Mouse (Mus musculus) liver, embryonic 14.5 days (tissue): ENCODE measurements at regions not wholly inside any gene's neighbourhood (a gene's known extent, or its start where the extent isn't known, plus 50 kb on each side); places are given as distances from the start of the nearest gene placed in this dataset.

Experiments
- ATAC-seq: fragments of 200-750 bp; cut with Nextera tagmentation; 2 replicates; pipeline ENCODE4 v1.8.0; 2017; ENCODE audit warnings: moderate number of reproducible peaks, mild to moderate bottlenecking, moderate library complexity; ENCODE audit not compliant: insufficient read depth
- DNase-seq, 3 experiments: peaks; one replicate each; pipeline ENCODE4 v3.0.0-alpha.2; 2012 to 2013; ENCODE audit warnings: low read depth in 3 of 3, low spot score in 3 of 3
- H3K27ac ChIP-seq: fragments of 300-500 bp; sonication (generic); 2 replicates; pipeline ENCODE4 v1.5.1; 2014; ENCODE audit warnings: moderate library complexity, mild to moderate bottlenecking, control low read depth, inconsistent platforms
- H3K27me3 ChIP-seq: fragments of 300-500 bp; sonication (generic); 2 replicates; pipeline ENCODE4 v1.6.1; 2014; ENCODE audit warnings: mild to moderate bottlenecking, low read length, moderate library complexity; ENCODE audit not compliant: control insufficient read depth, insufficient read depth
- H3K36me3 ChIP-seq: fragments of 300-500 bp; sonication (generic); replicated peaks from 2 replicates; pipeline ENCODE4 v1.6.1; 2014; ENCODE audit warnings: low read depth; ENCODE audit not compliant: control insufficient read depth, insufficient read depth
- H3K4me1 ChIP-seq, 2 experiments: fragments of 200-500 bp in 1 of 2; fragments of 300-500 bp in 1 of 2; sonication (generic) in 1 of 2; replicated peaks; 2 replicates each; pipeline ENCODE4 v1.6.1; 2012 to 2014; ENCODE audit warnings: antibody characterized with exemption in 1 of 2, inconsistent platforms in 1 of 2, low read length in 1 of 2; ENCODE audit not compliant: control insufficient read depth in 2 of 2, insufficient read depth in 2 of 2
- H3K4me2 ChIP-seq: fragments of 300-500 bp; sonication (generic); 2 replicates; pipeline ENCODE4 v1.6.1; 2014; ENCODE audit warnings: low read depth, mild to moderate bottlenecking, control low read depth, moderate library complexity
- H3K4me3 ChIP-seq, 2 experiments: fragments of 200-500 bp in 1 of 2; fragments of 300-500 bp in 1 of 2; sonication (generic) in 1 of 2; 2 replicates each; pipeline ENCODE4 v1.5.1; 2012 to 2014; ENCODE audit warnings: low read depth in 2 of 2, low read length in 2 of 2, mild to moderate bottlenecking in 2 of 2, control low read depth in 1 of 2, inconsistent platforms in 1 of 2, moderate library complexity in 1 of 2; ENCODE audit not compliant: insufficient read depth in 1 of 2
- H3K9ac ChIP-seq: fragments of 300-500 bp; sonication (generic); replicated peaks from 2 replicates; pipeline ENCODE4 v1.6.1; 2014; ENCODE audit warnings: mild to moderate bottlenecking, control low read depth, moderate library complexity
- H3K9me3 ChIP-seq: fragments of 300-500 bp; sonication (generic); 2 replicates; pipeline ENCODE4 v1.6.1; 2016; ENCODE audit warnings: low read length, mixed read lengths; ENCODE audit not compliant: control insufficient read depth
- CTCF ChIP-seq: IDR thresholded peaks from 2 replicates; pipeline ENCODE4 v1.5.1; 2016; ENCODE audit warnings: antibody characterized with exemption, low read depth, control low read depth
- EP300 ChIP-seq: IDR thresholded peaks from 2 replicates; pipeline ENCODE4 v1.6.1; 2016; ENCODE audit warnings: antibody characterized with exemption, low read depth
- WGBS: fragments of 180-500 bp; shearing (Covaris S2); extraction: QIAGEN DNeasy Blood & Tissue Kit; methylation state at CpG from one replicate; pipeline ENCODE4 v1.1.7; 2014; ENCODE audit not compliant: insufficient replicate concordance; 5-methylcytosine and 5-hydroxymethylcytosine counted together

- whole genome bisulfite sequencing: 54% methylated on average over 5 of the region's 5 CpGs
- no peaks in the 10 kb centered on the region for H3K27me3 ChIP-seq
- ATAC-seq (no peak), DNase-seq (no peak)
- no peaks in the 10 kb centered on the region for H3K4me1 ChIP-seq
- no peaks in the 10 kb centered on the region for H3K9me3 ChIP-seq
- H3K4me2 ChIP-seq: no peak overlapping the region
- TF ChIP-seq EP300: no peak
- no peak for TF ChIP-seq CTCF
- no peak overlapping the region for H3K27ac ChIP-seq
- H3K36me3 ChIP-seq: no peaks in the 10 kb centered on the region
- no peak overlapping the region for H3K9ac ChIP-seq
- H3K4me3 ChIP-seq: no peak overlapping the region
Observed at GRCm38 (mm10) chr15:25102727-25103126, 310.8 kb downstream of the Basp1 start.

- H3K4me1 ChIP-seq: no peaks in the 10 kb centered on the region
- 39% methylated on average over 6 of the region's 6 CpGs for WGBS
- H3K4me2 ChIP-seq: no peak overlapping the region
- H3K4me3 ChIP-seq: no peak overlapping the region
- H3K9me3 ChIP-seq: no peaks in the 10 kb centered on the region
- H3K27ac ChIP-seq: no peak overlapping the region
- H3K9ac ChIP-seq: no peak overlapping the region
- ATAC-seq: no peak
- H3K36me3 ChIP-seq: no peaks in the 10 kb centered on the region
- no peak for TF ChIP-seq EP300
- TF ChIP-seq CTCF: no peak
- no peak for DNase-seq
- no peaks in the 10 kb centered on the region for H3K27me3 ChIP-seq
Observed at GRCm38 (mm10) chr15:25093758-25094157, 319.8 kb downstream of the Basp1 start.

- Histone ChIP-seq H3K27me3 (no peaks in the 10 kb centered on the region), H3K4me2 (no peak overlapping the region), H3K36me3 (no peaks in the 10 kb centered on the region), H3K9me3 (no peaks in the 10 kb centered on the region), H3K27ac (no peak overlapping the region), H3K4me1 (no peaks in the 10 kb centered on the region), H3K4me3 (no peak overlapping the region), H3K9ac (no peak overlapping the region)
- ATAC-seq (no peak), DNase-seq (no peak)
- no peak for TF ChIP-seq CTCF
- TF ChIP-seq EP300: no peak
- WGBS: 66% methylated on average over 1 of the region's 1 CpGs
Observed at GRCm38 (mm10) chr15:25069701-25070100, 343.9 kb downstream of the Basp1 start.

- H3K4me1 ChIP-seq: no peaks in the 10 kb centered on the region
- H3K9ac ChIP-seq: no peak overlapping the region
- H3K27ac ChIP-seq: no peak overlapping the region
- no peaks in the 10 kb centered on the region for H3K9me3 ChIP-seq
- TF ChIP-seq EP300 (no peak), CTCF (no peak)
- no peak overlapping the region for H3K4me3 ChIP-seq
- H3K36me3 ChIP-seq: no peaks in the 10 kb centered on the region
- no peaks in the 10 kb centered on the region for H3K27me3 ChIP-seq
- ATAC-seq: no peak
- no peak for DNase-seq
- H3K4me2 ChIP-seq: no peak overlapping the region
Observed at GRCm38 (mm10) chr15:25059347-25059746, 354.2 kb downstream of the Basp1 start.

DNA sequence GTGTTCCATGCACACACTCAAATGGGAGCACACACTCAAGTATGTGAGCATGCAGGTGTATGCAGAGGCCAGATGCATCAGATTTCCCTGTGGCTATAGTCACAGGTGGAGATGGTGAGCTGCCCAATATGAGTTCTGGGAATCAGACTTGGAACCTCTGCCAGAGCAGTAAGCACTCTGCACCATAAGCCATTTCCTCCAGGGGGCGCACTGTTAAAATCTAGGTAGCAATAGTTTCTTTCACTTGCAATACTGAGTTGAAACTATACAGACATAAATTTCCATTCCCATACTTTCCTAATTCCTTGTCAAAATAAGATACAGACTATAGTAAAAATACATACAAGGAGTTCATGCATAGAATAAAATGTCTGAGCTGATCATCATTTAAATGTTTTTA is 365.7 kb downstream of the Basp1 start:
- Histone ChIP-seq H3K9me3 (no peaks in the 10 kb centered on the region), H3K36me3 (no peaks in the 10 kb centered on the region), H3K4me1 (no peaks in the 10 kb centered on the region), H3K4me3 (no peak overlapping the region), H3K9ac (no peak overlapping the region), H3K4me2 (no peak overlapping the region), H3K27ac (no peak overlapping the region), H3K27me3 (no peaks in the 10 kb centered on the region)
- DNase-seq: peak in 2 of 3 experiments; percentile 0 to 1
- TF ChIP-seq CTCF: peak; percentile 48
- no peak for TF ChIP-seq EP300
- WGBS: 13% methylated on average over 1 of the region's 1 CpGs
- no peak for ATAC-seq
